Mouse (Mus musculus) midbrain, embryonic 16.5 days (tissue): ENCODE measurements around the gene Rab11fip4. TPM values are rescaled to one million over a fixed set of nuclear protein-coding genes. Genes with fewer than 3 reads are reported as not detected.

Experiments
- ATAC-seq: fragments of 200-750 bp; cut with Nextera tagmentation; 2 replicates; pipeline ENCODE4 v1.8.0; 2017; ENCODE audit warnings: moderate TSS enrichment
- H3K27ac ChIP-seq: fragments of 300-500 bp; sonication (generic); 2 replicates; pipeline ENCODE4 v1.5.1; 2014; ENCODE audit warnings: mild to moderate bottlenecking, low read length, mixed read lengths
- H3K27me3 ChIP-seq: fragments of 300-500 bp; sonication (generic); 2 replicates; pipeline ENCODE4 v1.6.1; 2014; ENCODE audit warnings: low read depth, low read length, mixed read lengths; ENCODE audit not compliant: control insufficient read depth, insufficient read depth
- H3K36me3 ChIP-seq: fragments of 300-500 bp; sonication (generic); 2 replicates; pipeline ENCODE4 v1.6.1; 2014; ENCODE audit warnings: mild to moderate bottlenecking, low read length, moderate library complexity, mixed read lengths; ENCODE audit not compliant: control insufficient read depth, insufficient read depth
- H3K4me1 ChIP-seq: fragments of 300-500 bp; sonication (generic); 2 replicates; pipeline ENCODE4 v1.6.1; 2014; ENCODE audit warnings: mild to moderate bottlenecking, low read length, mixed read lengths; ENCODE audit not compliant: control insufficient read depth, insufficient read depth
- H3K4me2 ChIP-seq: fragments of 300-500 bp; sonication (generic); 2 replicates; pipeline ENCODE4 v1.6.1; 2014; ENCODE audit warnings: mild to moderate bottlenecking, low read length, mixed read lengths
- H3K4me3 ChIP-seq: fragments of 300-500 bp; sonication (generic); 2 replicates; pipeline ENCODE4 v1.5.1; 2014; ENCODE audit warnings: low read depth, mild to moderate bottlenecking, low read length, moderate library complexity, mixed read lengths
- H3K9ac ChIP-seq: fragments of 300-500 bp; sonication (generic); 2 replicates; pipeline ENCODE4 v1.6.1; 2014; ENCODE audit warnings: low read depth, low read length, mixed read lengths
- H3K9me3 ChIP-seq: fragments of 300-500 bp; sonication (generic); replicated peaks from 2 replicates; pipeline ENCODE4 v1.6.1; 2014; ENCODE audit warnings: mild to moderate bottlenecking, low read length, mixed read lengths; ENCODE audit not compliant: control insufficient read depth, poor library complexity, severe bottlenecking
- WGBS: fragments of 180-500 bp; shearing (Covaris S2); extraction: QIAGEN DNeasy Blood & Tissue Kit; methylation state at CpG from one replicate; pipeline ENCODE4 v1.1.7; 2014; 5-methylcytosine and 5-hydroxymethylcytosine counted together
- polyA plus RNA-seq: library from polyadenylated mRNA; unstranded; fragments of >200 nt; fragmentation: Nextera tagmentation; extraction: Ambion mirVana; gene quantifications from 2 replicates; pipeline ENCODE4 v1.2.1, GENCODE M21; 2015

The Rab11fip4 gene
- polyA plus RNA-seq, 1 experiment from 2014 or later = 29.4 TPM

GRCm38 (mm10) chr11:79643730-79644129 is 52.7 kb downstream of the Rab11fip4 start:
- no peak for ATAC-seq
- no peak overlapping the region for H3K4me3 ChIP-seq
- no peaks in the 10 kb centered on the region for H3K36me3 ChIP-seq
- H3K4me2 ChIP-seq = no peak overlapping the region
- H3K4me1 ChIP-seq = peaks cover 12% of the 10 kb centered on the region
- H3K9ac ChIP-seq = no peak overlapping the region
- no peaks in the 10 kb centered on the region for H3K9me3 ChIP-seq
- no peak overlapping the region for H3K27ac ChIP-seq
- 73% methylated on average over 9 of the region's 9 CpGs for WGBS
- H3K27me3 ChIP-seq = no peaks in the 10 kb centered on the region

DNA sequence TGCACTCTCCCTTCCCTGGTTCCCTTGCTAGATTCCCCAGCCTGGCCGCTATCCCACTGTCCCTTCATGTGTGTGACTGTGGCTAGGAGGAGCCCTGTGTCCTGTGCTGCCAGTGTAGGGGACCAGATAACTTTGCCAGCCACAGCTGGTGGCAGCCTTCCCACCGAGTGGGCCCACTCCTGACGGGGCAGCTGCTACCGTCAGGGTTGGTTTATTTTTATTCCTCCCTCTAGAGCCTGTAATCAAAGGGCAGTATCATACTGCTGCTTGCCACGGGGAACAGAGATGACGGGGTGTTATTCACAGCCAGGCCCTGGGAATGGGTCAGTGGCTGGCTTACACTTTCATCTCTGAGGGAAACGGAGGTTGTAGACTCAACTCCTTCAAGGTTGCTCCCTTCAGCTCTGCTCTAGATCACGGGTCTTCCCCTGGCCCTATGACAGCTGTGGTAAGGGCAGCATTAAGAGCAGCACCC is 53.7 kb downstream of the Rab11fip4 start:
- WGBS = 37% methylated on average over 8 of the region's 8 CpGs
- no peak overlapping the region for H3K4me3 ChIP-seq
- H3K4me2 ChIP-seq = no peak overlapping the region
- no peak for ATAC-seq
- H3K9ac ChIP-seq = no peak overlapping the region
- H3K9me3 ChIP-seq = no peaks in the 10 kb centered on the region
- no peaks in the 10 kb centered on the region for H3K27me3 ChIP-seq
- no peaks in the 10 kb centered on the region for H3K36me3 ChIP-seq
- peaks cover 12% of the 10 kb centered on the region for H3K4me1 ChIP-seq
- no peak overlapping the region; the same call in 1 of the 2 replicates for H3K27ac ChIP-seq

- Histone ChIP-seq H3K36me3 (no peaks in the 10 kb centered on the region), H3K27me3 (no peaks in the 10 kb centered on the region), H3K27ac (no peak overlapping the region), H3K9me3 (no peaks in the 10 kb centered on the region), H3K4me3 (no peak overlapping the region), H3K4me2 (no peak overlapping the region), H3K4me1 (peaks cover 13% of the 10 kb centered on the region), H3K9ac (no peak overlapping the region)
- no peak for ATAC-seq
- 60% methylated on average over 5 of the region's 5 CpGs for WGBS
Measured at GRCm38 (mm10) chr11:79646026-79646425, 55.0 kb downstream of the Rab11fip4 start.

- Histone ChIP-seq H3K9me3 (no peaks in the 10 kb centered on the region), H3K4me3 (no peak overlapping the region), H3K4me1 (peaks cover 12% of the 10 kb centered on the region), H3K36me3 (no peaks in the 10 kb centered on the region), H3K27me3 (no peaks in the 10 kb centered on the region), H3K4me2 (no peak overlapping the region), H3K9ac (no peak overlapping the region), H3K27ac (peak overlapping the region; percentile 44)
- 0 out of 2 replicates have a peak, but pooled peaks have one; percentile 23 for ATAC-seq
- WGBS = 8% methylated on average over 12 of the region's 12 CpGs
Measured at GRCm38 (mm10) chr11:79646467-79647070, 55.6 kb downstream of the Rab11fip4 start.

DNA sequence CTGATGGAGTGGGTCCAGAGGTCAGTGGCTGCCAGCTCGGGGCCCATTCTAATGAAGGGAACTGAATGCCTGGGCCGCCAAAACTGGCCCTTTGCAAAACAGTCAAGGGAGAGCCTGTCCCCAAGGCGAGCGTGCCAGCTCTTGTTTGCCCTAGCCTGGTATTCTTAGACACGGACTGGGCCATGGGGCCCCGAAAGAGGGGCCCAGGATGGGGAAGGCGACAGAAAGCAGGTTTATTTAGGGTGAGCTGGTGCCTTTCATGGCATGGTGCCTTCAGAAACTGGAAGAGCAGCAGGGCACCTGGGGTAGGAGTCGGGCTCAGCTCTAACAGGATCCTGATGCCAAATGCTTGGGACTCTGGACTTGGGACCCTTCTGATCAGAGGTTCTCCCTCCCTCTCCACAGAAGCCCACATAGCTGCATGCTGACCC is 56.1 kb downstream of the Rab11fip4 start:
- no peaks in the 10 kb centered on the region for H3K36me3 ChIP-seq
- no peak overlapping the region for H3K4me2 ChIP-seq
- H3K9me3 ChIP-seq = no peaks in the 10 kb centered on the region
- 23% methylated on average over 8 of the region's 8 CpGs for WGBS
- peak overlapping the region; percentile 44; the same call in 1 of the 2 replicates for H3K27ac ChIP-seq
- no peak overlapping the region for H3K4me3 ChIP-seq
- ATAC-seq = no peak
- H3K9ac ChIP-seq = no peak overlapping the region
- no peaks in the 10 kb centered on the region for H3K27me3 ChIP-seq
- peaks cover 12% of the 10 kb centered on the region for H3K4me1 ChIP-seq

DNA sequence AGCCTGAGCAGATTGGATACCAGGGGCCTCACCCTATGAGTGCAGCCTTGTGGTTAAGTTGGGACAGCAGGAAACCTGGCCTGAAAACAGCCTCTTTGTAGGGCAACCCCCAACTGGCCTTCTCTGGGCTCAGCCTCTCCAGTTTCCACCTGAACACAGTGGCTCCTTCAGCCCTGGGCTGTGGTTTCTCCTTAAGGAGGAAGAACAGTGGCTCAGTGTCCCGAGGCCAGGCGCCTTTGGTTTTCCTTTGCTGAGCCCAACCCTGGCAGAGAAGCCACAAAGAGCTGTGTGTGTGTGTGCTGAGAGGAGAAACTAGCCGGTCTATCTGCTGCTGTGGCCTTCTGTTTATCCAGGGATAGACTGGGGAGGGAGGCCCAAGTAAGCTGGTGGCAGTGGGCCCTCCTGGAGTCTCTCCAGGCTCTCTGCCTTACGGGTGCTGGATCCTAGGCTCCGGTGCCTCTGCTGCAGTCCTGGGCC is 59.4 kb downstream of the Rab11fip4 start:
- no peak overlapping the region for H3K4me3 ChIP-seq
- H3K36me3 ChIP-seq = no peaks in the 10 kb centered on the region
- 43% methylated on average over 5 of the region's 5 CpGs for WGBS
- no peak overlapping the region for H3K4me2 ChIP-seq
- no peak for ATAC-seq
- H3K9me3 ChIP-seq = no peaks in the 10 kb centered on the region
- H3K9ac ChIP-seq = no peak overlapping the region
- H3K27me3 ChIP-seq = no peaks in the 10 kb centered on the region
- peak overlapping the region; percentile 47; the same call in 1 of the 2 replicates for H3K27ac ChIP-seq
- peaks cover 12% of the 10 kb centered on the region for H3K4me1 ChIP-seq

DNA sequence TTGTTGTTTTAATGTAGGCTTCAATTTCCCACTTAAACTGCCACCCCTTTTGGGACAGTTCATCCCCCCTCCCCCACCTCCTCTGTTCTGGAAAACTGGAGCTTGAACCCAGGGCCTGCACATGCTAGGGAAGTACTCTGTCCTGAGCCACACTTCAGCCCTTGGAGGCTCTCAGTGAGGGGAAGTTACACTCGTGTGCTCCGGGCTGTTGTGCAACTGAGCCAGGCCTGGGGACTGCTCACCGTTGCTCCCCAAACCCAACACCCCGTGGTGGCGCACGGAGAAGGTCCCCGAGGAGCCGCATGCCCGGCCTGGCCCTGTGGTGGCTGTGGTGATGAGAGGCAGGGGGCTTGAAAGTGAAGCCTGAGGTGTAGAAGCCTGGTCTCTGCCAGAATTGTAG is 61.2 kb downstream of the Rab11fip4 start:
- Histone ChIP-seq H3K4me3 (no peak overlapping the region), H3K9me3 (no peaks in the 10 kb centered on the region), H3K36me3 (no peaks in the 10 kb centered on the region), H3K4me1 (peaks cover 2% of the 10 kb centered on the region; the same call in 1 of the 2 replicates), H3K27me3 (no peaks in the 10 kb centered on the region), H3K27ac (no peak overlapping the region), H3K9ac (no peak overlapping the region), H3K4me2 (no peak overlapping the region)
- WGBS = 83% methylated on average over 9 of the region's 9 CpGs
- no peak for ATAC-seq

DNA sequence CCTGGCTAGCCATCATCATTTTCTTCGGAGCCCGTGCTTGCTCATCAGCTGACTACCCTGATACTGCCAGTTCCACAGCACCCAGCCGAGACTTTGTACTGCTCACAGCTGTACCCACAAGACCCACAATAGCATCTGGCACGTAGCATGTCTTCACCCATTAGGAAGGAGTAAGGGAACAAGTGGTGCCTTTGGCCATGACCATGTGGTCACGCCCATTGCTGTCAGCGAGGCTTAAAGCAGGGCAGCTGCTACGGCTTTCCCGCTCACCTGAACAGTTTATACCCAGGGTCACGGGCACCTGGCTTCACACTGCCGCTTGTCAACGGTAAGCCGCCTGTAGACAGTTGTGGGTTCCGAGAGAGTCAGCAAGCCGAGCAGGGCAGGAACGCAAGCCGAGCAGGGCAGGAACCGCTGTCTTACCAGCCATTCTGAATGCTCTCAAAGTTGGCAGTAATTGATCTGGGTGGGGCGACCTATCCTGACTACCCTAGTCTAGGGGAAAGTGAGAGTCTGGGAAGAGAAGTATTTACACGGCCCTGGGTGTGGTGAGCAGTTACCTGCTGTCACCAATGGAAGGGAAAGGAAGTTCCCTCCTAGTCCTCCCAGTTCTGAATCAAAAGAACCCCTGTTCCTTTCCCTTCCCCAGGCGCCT is 62.0 kb downstream of the Rab11fip4 start:
- no peaks in the 10 kb centered on the region for H3K9me3 ChIP-seq
- no peak overlapping the region for H3K4me2 ChIP-seq
- WGBS = 86% methylated on average over 20 of the region's 20 CpGs
- H3K27ac ChIP-seq = no peak overlapping the region
- no peak overlapping the region for H3K4me3 ChIP-seq
- no peak for ATAC-seq
- H3K27me3 ChIP-seq = no peaks in the 10 kb centered on the region
- no peak overlapping the region for H3K9ac ChIP-seq
- peaks cover 2% of the 10 kb centered on the region; the same call in 1 of the 2 replicates for H3K4me1 ChIP-seq
- H3K36me3 ChIP-seq = no peaks in the 10 kb centered on the region

DNA sequence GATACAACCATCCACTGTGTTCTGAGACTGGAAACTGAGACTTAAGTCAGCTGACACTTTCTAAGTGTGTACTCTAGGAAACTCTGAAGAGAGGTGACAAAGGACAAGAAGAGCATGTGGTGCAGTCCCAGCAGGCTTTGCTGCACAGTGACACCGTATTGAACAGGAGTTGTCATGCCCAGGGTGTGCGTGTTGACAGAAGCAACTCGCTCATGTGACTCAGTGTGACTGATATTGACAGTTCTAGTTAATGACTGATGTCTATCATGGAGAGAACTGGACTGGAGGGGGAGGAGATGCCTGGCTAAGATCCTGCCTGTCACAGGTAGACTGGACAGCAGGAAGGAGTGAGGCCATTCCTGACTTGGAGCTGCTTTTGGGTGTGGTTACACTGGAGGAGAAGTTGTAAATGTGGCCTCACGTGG is 63.4 kb downstream of the Rab11fip4 start:
- WGBS = 87% methylated on average over 4 of the region's 4 CpGs
- no peak overlapping the region for H3K9ac ChIP-seq
- no peaks in the 10 kb centered on the region for H3K27me3 ChIP-seq
- H3K4me1 ChIP-seq = peaks cover 2% of the 10 kb centered on the region; the same call in 1 of the 2 replicates
- no peak overlapping the region for H3K4me3 ChIP-seq
- no peaks in the 10 kb centered on the region for H3K36me3 ChIP-seq
- H3K27ac ChIP-seq = no peak overlapping the region
- H3K4me2 ChIP-seq = no peak overlapping the region
- H3K9me3 ChIP-seq = no peaks in the 10 kb centered on the region
- no peak for ATAC-seq
